Mouse (Mus musculus) heart, embryonic 14.5 days (tissue): ENCODE measurements at regions not wholly inside any gene's neighbourhood (a gene's known extent, or its start where the extent isn't known, plus 50 kb on each side); places are given as distances from the start of the nearest gene placed in this dataset.

ENCODE experiments used
- ATAC-seq: fragments of 200-750 bp; cut with Nextera tagmentation; 2 replicates; pipeline ENCODE4 v1.8.0; 2017; ENCODE audit warnings: low read depth, moderate TSS enrichment; ENCODE audit not compliant: insufficient number of reproducible peaks, insufficient read depth, low FRiP score
- H3K27ac ChIP-seq, 2 experiments: fragments of 200-500 bp in 1 of 2; fragments of 300-500 bp in 1 of 2; sonication (generic) in 1 of 2; replicated peaks in 1 of 2; 2 replicates each; pipeline ENCODE4 v1.5.1; 2012 to 2014; ENCODE audit warnings: low read depth in 2 of 2, low read length in 2 of 2, control low read depth in 1 of 2, mild to moderate bottlenecking in 1 of 2, mixed read lengths in 1 of 2; ENCODE audit not compliant: control insufficient read depth in 1 of 2, insufficient read depth in 1 of 2
- H3K27me3 ChIP-seq: fragments of 300-500 bp; sonication (generic); 2 replicates; pipeline ENCODE4 v1.6.1; 2014; ENCODE audit warnings: mild to moderate bottlenecking, low read length, control low read depth; ENCODE audit not compliant: control insufficient read depth, insufficient read depth
- H3K36me3 ChIP-seq: fragments of 300-500 bp; sonication (generic); 2 replicates; pipeline ENCODE4 v1.6.1; 2014; ENCODE audit warnings: mild to moderate bottlenecking, control low read depth, low read length, mixed read lengths; ENCODE audit not compliant: control insufficient read depth, insufficient read depth
- H3K4me1 ChIP-seq, 2 experiments: fragments of 200-500 bp in 1 of 2; fragments of 300-500 bp in 1 of 2; sonication (generic) in 1 of 2; 2 replicates each; pipeline ENCODE4 v1.6.1; 2012 to 2014; ENCODE audit warnings: low read length in 2 of 2, control low read depth in 1 of 2, mixed read lengths in 1 of 2; ENCODE audit not compliant: control insufficient read depth in 2 of 2, insufficient read depth in 2 of 2
- H3K4me2 ChIP-seq: fragments of 300-500 bp; sonication (generic); 2 replicates; pipeline ENCODE4 v1.6.1; 2014; ENCODE audit warnings: mild to moderate bottlenecking, low read length
- H3K4me3 ChIP-seq, 2 experiments: fragments of 200-500 bp in 1 of 2; fragments of 300-500 bp in 1 of 2; sonication (generic) in 1 of 2; 2 replicates each; pipeline ENCODE4 v1.5.1; 2012 to 2014; ENCODE audit warnings: low read length in 2 of 2, mild to moderate bottlenecking in 2 of 2, control low read depth in 1 of 2, low read depth in 1 of 2, moderate library complexity in 1 of 2; ENCODE audit not compliant: control insufficient read depth in 1 of 2, insufficient read depth in 1 of 2
- H3K9ac ChIP-seq: fragments of 300-500 bp; sonication (generic); 2 replicates; pipeline ENCODE4 v1.6.1; 2014; ENCODE audit warnings: mild to moderate bottlenecking, low read length
- H3K9me3 ChIP-seq: fragments of 300-500 bp; sonication (generic); 2 replicates; pipeline ENCODE4 v1.6.1; 2016; ENCODE audit warnings: low read length, control low read depth; ENCODE audit not compliant: control insufficient read depth
- WGBS: fragments of 180-500 bp; shearing (Covaris S2); extraction: QIAGEN DNeasy Blood & Tissue Kit; methylation state at CpG from one replicate; pipeline ENCODE4 v1.1.7; 2014; 5-methylcytosine and 5-hydroxymethylcytosine counted together

- Histone ChIP-seq H3K4me1 (peaks cover 21 to 25% of the 10 kb centered on the region in 2 experiments), H3K4me2 (no peak overlapping the region), H3K27ac (no peak overlapping the region), H3K9me3 (no peaks in the 10 kb centered on the region), H3K4me3 (no peak overlapping the region), H3K36me3 (no peaks in the 10 kb centered on the region), H3K9ac (no peak overlapping the region), H3K27me3 (no peaks in the 10 kb centered on the region)
- no peak for ATAC-seq
- 54% methylated on average over 1 of the region's 1 CpGs for WGBS
Observed at GRCm38 (mm10) chr4:84020692-84021091, 495.3 kb downstream of the Ccdc171 start.

GRCm38 (mm10) chr4:84022323-84022722 lies 497.0 kb downstream of the Ccdc171 start:
- 43% methylated on average over 7 of the region's 7 CpGs for WGBS
- no peaks in the 10 kb centered on the region for H3K9me3 ChIP-seq
- no peaks in the 10 kb centered on the region for H3K27me3 ChIP-seq
- H3K4me3 ChIP-seq, result no peak overlapping the region
- H3K27ac ChIP-seq, result no peak overlapping the region
- H3K9ac ChIP-seq, result no peak overlapping the region
- no peak overlapping the region for H3K4me2 ChIP-seq
- ATAC-seq, result no peak
- no peaks in the 10 kb centered on the region for H3K36me3 ChIP-seq
- H3K4me1 ChIP-seq, result peaks cover 20 to 24% of the 10 kb centered on the region in 2 experiments

GRCm38 (mm10) chr4:84026144-84026543 lies 500.8 kb downstream of the Ccdc171 start:
- Histone ChIP-seq H3K9me3 (no peaks in the 10 kb centered on the region), H3K9ac (no peak overlapping the region), H3K4me2 (no peak overlapping the region), H3K36me3 (no peaks in the 10 kb centered on the region), H3K4me1 (peaks cover 10 to 21% of the 10 kb centered on the region in 2 experiments), H3K27ac (no peak overlapping the region), H3K4me3 (no peak overlapping the region), H3K27me3 (no peaks in the 10 kb centered on the region)
- 23% methylated on average over 8 of the region's 8 CpGs for WGBS
- no peak for ATAC-seq

GRCm38 (mm10) chr4:84028120-84028519 lies 502.8 kb downstream of the Ccdc171 start:
- Histone ChIP-seq H3K9ac (no peak overlapping the region), H3K4me3 (no peak overlapping the region), H3K9me3 (no peaks in the 10 kb centered on the region), H3K4me2 (no peak overlapping the region), H3K27me3 (no peaks in the 10 kb centered on the region), H3K4me1 (peaks cover 4 to 11% of the 10 kb centered on the region in 2 experiments), H3K36me3 (no peaks in the 10 kb centered on the region), H3K27ac (no peak overlapping the region)
- no peak for ATAC-seq
- 20% methylated on average over 5 of the region's 5 CpGs for WGBS

- Histone ChIP-seq H3K4me2 (no peak overlapping the region), H3K27ac (no peak overlapping the region), H3K9ac (no peak overlapping the region), H3K4me3 (no peak overlapping the region), H3K36me3 (no peaks in the 10 kb centered on the region), H3K27me3 (no peaks in the 10 kb centered on the region), H3K9me3 (no peaks in the 10 kb centered on the region), H3K4me1 (peaks cover 4 to 11% of the 10 kb centered on the region in 2 experiments)
- ATAC-seq, result no peak
- 75% methylated on average over 5 of the region's 5 CpGs for whole genome bisulfite sequencing
Observed at GRCm38 (mm10) chr4:84030916-84031315, 505.6 kb downstream of the Ccdc171 start.

- Histone ChIP-seq H3K4me1 (peaks cover 2 to 8% of the 10 kb centered on the region in 2 experiments; a peak in 3 of 4 replicates), H3K27ac (no peak overlapping the region), H3K27me3 (no peaks in the 10 kb centered on the region), H3K4me3 (no peak overlapping the region), H3K9ac (no peak overlapping the region), H3K9me3 (no peaks in the 10 kb centered on the region), H3K36me3 (no peaks in the 10 kb centered on the region), H3K4me2 (no peak overlapping the region)
- ATAC-seq, result no peak
- 63% methylated on average over 10 of the region's 10 CpGs for WGBS
Observed at GRCm38 (mm10) chr4:84032505-84032904, 507.2 kb downstream of the Ccdc171 start.

- no peak for ATAC-seq
- H3K9me3 ChIP-seq, result no peaks in the 10 kb centered on the region
- WGBS, result 71% methylated on average over 1 of the region's 1 CpGs
- no peaks in the 10 kb centered on the region for H3K27me3 ChIP-seq
- H3K9ac ChIP-seq, result no peak overlapping the region
- H3K36me3 ChIP-seq, result no peaks in the 10 kb centered on the region
- no peaks in the 10 kb centered on the region for H3K4me1 ChIP-seq
- H3K4me2 ChIP-seq, result no peak overlapping the region
- no peak overlapping the region for H3K4me3 ChIP-seq
- no peak overlapping the region for H3K27ac ChIP-seq
Observed at GRCm38 (mm10) chr4:84035347-84035746, 510.0 kb downstream of the Ccdc171 start.

- no peak overlapping the region for H3K27ac ChIP-seq
- H3K9ac ChIP-seq, result no peak overlapping the region
- H3K4me3 ChIP-seq, result no peak overlapping the region
- no peaks in the 10 kb centered on the region for H3K9me3 ChIP-seq
- ATAC-seq, result no peak
- WGBS, result 42% methylated on average over 3 of the region's 3 CpGs
- H3K4me1 ChIP-seq, result no peaks in the 10 kb centered on the region
- H3K27me3 ChIP-seq, result no peaks in the 10 kb centered on the region
- no peak overlapping the region for H3K4me2 ChIP-seq
- no peaks in the 10 kb centered on the region for H3K36me3 ChIP-seq
Observed at GRCm38 (mm10) chr4:84037535-84037934, 512.2 kb downstream of the Ccdc171 start.
